Mouse (Mus musculus) forebrain, embryonic 12.5 days (tissue): ENCODE data around the gene Tor4a. TPM values are rescaled to one million over a fixed set of nuclear protein-coding genes. Genes with fewer than 3 reads are reported as not detected.
A peak's percentile ranks its signal among the peaks of the same experiment; 100 is the strongest.

Experiments
- ATAC-seq: fragments of 200-750 bp; cut with Nextera tagmentation; 2 replicates; pipeline ENCODE4 v1.8.0; 2017; ENCODE audit warnings: moderate TSS enrichment; ENCODE audit not compliant: low FRiP score
- H3K27ac ChIP-seq: fragments of 300-500 bp; sonication (generic); 2 replicates; pipeline ENCODE4 v1.5.1; 2016; ENCODE audit warnings: mild to moderate bottlenecking
- H3K27me3 ChIP-seq: fragments of 300-500 bp; sonication (generic); 2 replicates; pipeline ENCODE4 v1.6.1; 2016; ENCODE audit warnings: mild to moderate bottlenecking
- H3K36me3 ChIP-seq: fragments of 300-500 bp; sonication (generic); replicated peaks from 2 replicates; pipeline ENCODE4 v1.6.1; 2016; ENCODE audit warnings: mild to moderate bottlenecking
- H3K4me1 ChIP-seq: fragments of 300-500 bp; sonication (generic); 2 replicates; pipeline ENCODE4 v1.6.1; 2016
- H3K4me2 ChIP-seq: fragments of 300-500 bp; sonication (generic); 2 replicates; pipeline ENCODE4 v1.6.1; 2016; ENCODE audit warnings: mild to moderate bottlenecking, moderate library complexity
- H3K4me3 ChIP-seq: fragments of 300-500 bp; sonication (generic); replicated peaks from 2 replicates; pipeline ENCODE4 v1.5.1; 2016; ENCODE audit warnings: mild to moderate bottlenecking
- H3K9ac ChIP-seq: fragments of 300-500 bp; sonication (generic); 2 replicates; pipeline ENCODE4 v1.6.1; 2016; ENCODE audit warnings: mild to moderate bottlenecking
- H3K9me3 ChIP-seq: fragments of 300-500 bp; sonication (generic); 2 replicates; pipeline ENCODE4 v1.6.1; 2016
- WGBS: fragments of 180-500 bp; shearing (Covaris S2); methylation state at CpG from one replicate; pipeline ENCODE4 v1.1.7; 2016; 5-methylcytosine and 5-hydroxymethylcytosine counted together
- polyA plus RNA-seq: library from polyadenylated mRNA; unstranded; fragments of >200 nt; fragmentation: Nextera tagmentation; extraction: Ambion mirVana; gene quantifications from 2 replicates; pipeline ENCODE4 v1.2.1, GENCODE M21; 2016

Gene Tor4a
- polyA plus RNA-seq, 1 experiment from 2014 or later: 1.0 TPM

GRCm38 (mm10) chr2:25181891-25182397 lies 14.7 kb downstream of the Tor4a start:
- no peaks in the 10 kb centered on the region for H3K9me3 ChIP-seq
- H3K9ac ChIP-seq: peak overlapping the region; percentile 90
- peaks cover 79% of the 10 kb centered on the region for H3K4me1 ChIP-seq
- peak overlapping the region; percentile 98 for H3K27ac ChIP-seq
- no peak for ATAC-seq
- 0% methylated on average over 17 of the region's 17 CpGs for WGBS
- H3K4me2 ChIP-seq: peak overlapping the region; percentile 72
- H3K36me3 ChIP-seq: peaks cover 16% of the 10 kb centered on the region
- H3K27me3 ChIP-seq: no peaks in the 10 kb centered on the region
- H3K4me3 ChIP-seq: peak overlapping the region; percentile 86

DNA sequence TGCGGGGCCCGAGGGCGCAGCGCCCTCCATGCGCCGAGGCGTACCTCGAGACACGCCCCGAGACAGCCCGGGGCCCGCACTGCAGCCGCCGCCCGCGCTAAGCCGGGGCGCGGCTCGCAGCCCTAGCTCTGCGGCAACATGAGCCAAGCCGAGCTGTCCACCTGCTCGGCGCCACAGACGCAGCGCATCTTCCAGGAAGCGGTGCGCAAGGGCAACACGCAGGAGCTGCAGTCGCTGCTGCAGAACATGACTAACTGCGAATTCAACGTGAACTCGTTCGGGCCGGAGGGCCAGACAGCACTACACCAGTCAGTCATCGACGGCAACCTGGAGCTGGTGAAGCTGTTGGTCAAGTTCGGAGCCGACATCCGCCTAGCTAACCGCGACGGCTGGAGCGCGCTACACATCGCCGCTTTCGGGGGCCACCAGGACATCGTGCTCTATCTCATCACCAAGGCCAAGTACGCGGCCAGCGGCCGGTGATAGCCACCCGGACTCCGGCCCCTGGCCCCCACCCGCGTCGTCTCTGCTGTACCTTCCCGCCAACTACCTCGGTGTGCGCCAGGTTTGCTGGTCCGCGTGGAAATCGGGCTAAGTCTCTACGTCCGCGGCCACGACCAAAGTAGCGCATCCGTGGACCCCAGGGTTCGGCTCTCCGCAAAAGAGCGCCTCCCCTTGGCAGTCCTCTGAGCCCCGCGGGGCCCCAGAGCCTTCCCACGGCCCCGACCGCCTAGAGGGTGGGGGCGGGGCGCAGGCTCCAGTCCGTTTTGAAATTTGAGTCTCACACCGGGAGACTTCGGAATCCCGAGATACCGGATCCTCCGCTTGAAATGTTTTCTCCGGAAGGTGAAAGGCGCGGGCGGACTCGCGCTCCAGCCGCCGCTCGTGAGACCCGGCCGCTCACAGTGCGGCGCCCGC lies 15.5 kb downstream of the Tor4a start:
- ATAC-seq: peak; percentile 19; the same call in 1 of the 2 replicates
- Histone ChIP-seq H3K4me1 (peaks cover 79% of the 10 kb centered on the region), H3K27me3 (no peaks in the 10 kb centered on the region)

GRCm38 (mm10) chr2:25180478-25180903 lies 16.2 kb downstream of the Tor4a start, which contains the start of gene Nrarp:
Gene Nrarp (plus strand): TSS chr2:25180758.
- peak; percentile 89 for ATAC-seq
- peak within 1 kb of the TSS; percentile 90 for H3K9ac ChIP-seq
- peak within 1 kb of the TSS; percentile 86 for H3K4me3 ChIP-seq
- WGBS: under 1% methylated on average over 35 of the region's 35 CpGs
- H3K27me3 ChIP-seq: no peaks in the 10 kb centered on the region
- no peaks in the 10 kb centered on the region for H3K9me3 ChIP-seq
- H3K27ac ChIP-seq: peak within 1 kb of the TSS; percentile 98
- peak within 1 kb of the TSS; percentile 72 for H3K4me2 ChIP-seq
- peaks cover 16% of the 10 kb centered on the region for H3K36me3 ChIP-seq
- peaks cover 79% of the 10 kb centered on the region for H3K4me1 ChIP-seq

More for the DNA sequence above, 15.5 kb downstream of the Tor4a start:
- peaks cover 16% of the 10 kb centered on the region for H3K36me3 ChIP-seq
- peak overlapping the region; percentile 72 for H3K4me2 ChIP-seq
- H3K4me3 ChIP-seq: peak overlapping the region; percentile 86
- under 1% methylated on average over 100 of the region's 100 CpGs for WGBS
- H3K9ac ChIP-seq: peak overlapping the region; percentile 90
- no peaks in the 10 kb centered on the region for H3K9me3 ChIP-seq
- peak overlapping the region; percentile 98 for H3K27ac ChIP-seq

DNA sequence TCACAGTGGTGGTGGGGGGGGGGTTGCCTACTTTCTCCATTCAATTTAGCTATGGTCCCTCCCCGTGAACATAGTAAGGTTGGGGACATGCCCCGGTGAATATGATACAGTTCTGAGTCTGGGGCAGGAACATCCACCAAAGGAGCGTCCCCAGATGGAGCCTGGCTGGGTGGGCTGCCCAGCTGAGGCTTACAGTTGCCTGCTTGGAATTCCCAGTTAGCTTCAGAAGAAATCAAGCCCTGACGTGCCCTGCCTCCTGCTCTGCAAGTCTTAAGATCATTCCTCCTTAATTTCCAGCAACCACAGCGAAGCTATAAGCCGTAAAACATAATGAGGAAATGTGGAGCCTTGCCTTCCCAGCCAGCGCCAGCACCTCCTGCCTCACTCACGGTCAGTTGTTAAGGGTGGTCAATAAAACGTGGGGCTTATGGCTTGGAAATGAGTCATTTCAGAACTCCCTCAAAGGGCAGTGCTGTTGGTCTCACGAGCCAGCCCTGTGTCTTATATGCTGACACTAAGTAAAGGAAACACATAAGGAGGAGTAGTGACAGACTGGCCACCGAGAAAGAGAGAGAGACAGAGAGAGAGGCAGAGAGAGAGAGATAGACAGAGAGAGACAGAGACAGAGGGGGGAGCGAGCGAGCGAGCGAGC lies 17.0 kb downstream of the Tor4a start:
- no peak for ATAC-seq

DNA sequence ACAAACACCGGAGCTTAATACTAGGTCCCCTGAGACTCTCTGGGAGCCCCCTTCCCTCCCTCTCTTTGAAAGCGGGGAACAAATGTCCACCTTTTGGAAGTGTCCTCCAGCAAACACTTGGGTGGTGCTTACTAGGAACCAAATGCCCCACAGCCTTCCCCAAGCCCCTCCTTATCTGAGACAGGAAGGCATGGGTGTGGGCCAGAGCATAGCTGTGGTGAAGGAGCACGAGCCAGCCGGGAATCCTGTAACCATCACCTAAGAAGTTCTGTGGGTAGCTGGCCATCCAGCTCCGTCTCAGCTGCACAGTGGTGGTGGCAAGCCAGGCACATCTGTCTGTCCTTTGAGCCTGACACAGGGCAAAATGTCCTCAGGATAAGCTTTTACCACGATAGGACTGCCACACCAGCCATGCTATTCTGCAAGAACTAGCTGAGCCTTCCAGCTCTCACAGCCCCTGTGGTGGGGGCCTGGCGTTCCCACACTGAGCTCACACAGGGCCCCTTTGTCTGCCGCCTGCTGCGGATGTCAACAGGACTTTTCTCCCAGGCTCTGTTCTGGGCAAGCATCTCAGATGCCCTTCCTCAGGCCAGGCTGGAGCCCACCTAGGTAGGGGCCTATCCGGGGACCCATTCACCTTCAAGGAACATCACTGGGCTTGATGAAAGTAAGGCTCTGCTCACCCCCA lies 18.3 kb downstream of the Tor4a start:
- Histone ChIP-seq H3K4me1 (peaks cover 66% of the 10 kb centered on the region), H3K4me3 (peak overlapping the region; percentile 18; the same call in 1 of the 2 replicates)
- no peak for ATAC-seq

More for the DNA sequence above, 17.0 kb downstream of the Tor4a start:
- Histone ChIP-seq H3K4me1 (peaks cover 79% of the 10 kb centered on the region), H3K4me3 (peak overlapping the region; percentile 86), H3K9me3 (no peaks in the 10 kb centered on the region), H3K9ac (peak overlapping the region; percentile 90), H3K36me3 (peaks cover 13% of the 10 kb centered on the region), H3K4me2 (peak overlapping the region; percentile 72), H3K27ac (peak overlapping the region; percentile 98), H3K27me3 (no peaks in the 10 kb centered on the region)
- WGBS: 36% methylated on average over 15 of the region's 15 CpGs

GRCm38 (mm10) chr2:25177685-25178084 lies 19.0 kb downstream of the Tor4a start:
- Histone ChIP-seq H3K4me2 (peak overlapping the region; percentile 48), H3K9ac (peak overlapping the region; percentile 47), H3K27me3 (no peaks in the 10 kb centered on the region), H3K9me3 (no peaks in the 10 kb centered on the region), H3K4me1 (peaks cover 61% of the 10 kb centered on the region), H3K4me3 (peak overlapping the region; percentile 21), H3K36me3 (no peaks in the 10 kb centered on the region), H3K27ac (peak overlapping the region; percentile 85)
- WGBS: 0% methylated on average over 6 of the region's 6 CpGs
- ATAC-seq: peak; percentile 16; the same call in 1 of the 2 replicates

More for the DNA sequence above, 18.3 kb downstream of the Tor4a start:
- H3K27me3 ChIP-seq: no peaks in the 10 kb centered on the region
- H3K27ac ChIP-seq: peak overlapping the region; percentile 85
- H3K9ac ChIP-seq: peak overlapping the region; percentile 47
- peaks cover under 1% of the 10 kb centered on the region; the same call in 1 of the 2 replicates for H3K36me3 ChIP-seq
- H3K9me3 ChIP-seq: no peaks in the 10 kb centered on the region
- peak overlapping the region; percentile 48 for H3K4me2 ChIP-seq
- WGBS: 18% methylated on average over 10 of the region's 10 CpGs

DNA sequence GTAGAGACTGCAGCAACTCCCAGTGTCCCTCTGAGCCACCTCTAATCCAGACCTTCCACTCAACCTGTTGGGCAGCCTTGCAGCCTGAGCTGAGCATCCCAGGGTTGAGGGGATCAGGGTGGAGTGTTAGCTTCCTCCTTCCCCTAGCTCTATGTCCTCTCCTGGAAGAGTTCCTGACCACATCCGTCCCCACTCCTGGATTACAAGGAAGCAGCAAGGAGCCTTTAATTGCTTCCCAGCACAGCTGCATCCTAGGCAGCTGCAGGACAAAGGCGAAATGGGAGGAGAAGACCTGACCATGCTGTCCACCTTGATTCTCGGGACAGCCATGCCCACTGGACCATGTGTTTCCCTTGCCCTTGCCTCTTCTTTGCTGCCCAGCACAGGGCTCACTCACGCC lies 19.6 kb downstream of the Tor4a start:
- H3K27me3 ChIP-seq: no peaks in the 10 kb centered on the region
- H3K27ac ChIP-seq: peak overlapping the region; percentile 85
- H3K9ac ChIP-seq: peak overlapping the region; percentile 38
- ATAC-seq: no peak
- peak overlapping the region; percentile 48 for H3K4me2 ChIP-seq
- H3K9me3 ChIP-seq: no peaks in the 10 kb centered on the region
- H3K4me3 ChIP-seq: peak overlapping the region; percentile 21
- peaks cover 63% of the 10 kb centered on the region for H3K4me1 ChIP-seq
- H3K36me3 ChIP-seq: no peaks in the 10 kb centered on the region
- WGBS: 17% methylated on average over 4 of the region's 4 CpGs

DNA sequence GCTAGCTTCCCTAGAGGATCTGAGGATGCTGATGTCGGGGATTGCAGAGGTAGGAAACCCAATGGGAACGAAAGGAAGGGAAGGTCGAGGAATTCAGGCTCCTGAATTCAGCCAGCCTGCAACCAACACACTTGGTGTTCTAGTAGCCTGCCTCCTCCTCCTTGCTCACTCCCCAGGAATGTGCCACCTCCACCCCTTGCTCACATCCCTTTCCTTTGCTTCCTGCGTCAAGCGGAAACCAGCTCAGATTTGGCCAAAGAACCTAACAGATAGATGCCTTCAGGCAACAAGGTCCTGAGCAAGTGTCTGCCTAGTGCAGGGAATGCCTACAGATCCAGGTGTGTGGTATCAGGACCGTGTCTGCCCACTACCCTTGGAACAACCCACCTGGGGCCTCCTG lies 20.1 kb downstream of the Tor4a start:
- peak overlapping the region; percentile 38; the same call in 1 of the 2 replicates for H3K9ac ChIP-seq
- H3K4me3 ChIP-seq: no peak overlapping the region; the same call in 1 of the 2 replicates
- no peak for ATAC-seq
- peak overlapping the region; percentile 48 for H3K4me2 ChIP-seq
- no peaks in the 10 kb centered on the region for H3K9me3 ChIP-seq
- H3K4me1 ChIP-seq: peaks cover 63% of the 10 kb centered on the region
- H3K36me3 ChIP-seq: no peaks in the 10 kb centered on the region
- WGBS: 72% methylated on average over 6 of the region's 6 CpGs
- H3K27me3 ChIP-seq: no peaks in the 10 kb centered on the region
- peak overlapping the region; percentile 85; the same call in 1 of the 2 replicates for H3K27ac ChIP-seq

- peaks cover 64% of the 10 kb centered on the region for H3K4me1 ChIP-seq
- no peak overlapping the region for H3K9ac ChIP-seq
- no peak overlapping the region for H3K4me3 ChIP-seq
- H3K27ac ChIP-seq: 0 out of 2 replicates have a peak overlapping the region, but pooled peaks have one; percentile 9
- H3K4me2 ChIP-seq: no peak overlapping the region; the same call in 1 of the 2 replicates
- no peaks in the 10 kb centered on the region for H3K27me3 ChIP-seq
- 77% methylated on average over 4 of the region's 4 CpGs for WGBS
- ATAC-seq: no peak
- no peaks in the 10 kb centered on the region for H3K9me3 ChIP-seq
- no peaks in the 10 kb centered on the region for H3K36me3 ChIP-seq
Measured at GRCm38 (mm10) chr2:25175690-25176078, 21.0 kb downstream of the Tor4a start.

DNA sequence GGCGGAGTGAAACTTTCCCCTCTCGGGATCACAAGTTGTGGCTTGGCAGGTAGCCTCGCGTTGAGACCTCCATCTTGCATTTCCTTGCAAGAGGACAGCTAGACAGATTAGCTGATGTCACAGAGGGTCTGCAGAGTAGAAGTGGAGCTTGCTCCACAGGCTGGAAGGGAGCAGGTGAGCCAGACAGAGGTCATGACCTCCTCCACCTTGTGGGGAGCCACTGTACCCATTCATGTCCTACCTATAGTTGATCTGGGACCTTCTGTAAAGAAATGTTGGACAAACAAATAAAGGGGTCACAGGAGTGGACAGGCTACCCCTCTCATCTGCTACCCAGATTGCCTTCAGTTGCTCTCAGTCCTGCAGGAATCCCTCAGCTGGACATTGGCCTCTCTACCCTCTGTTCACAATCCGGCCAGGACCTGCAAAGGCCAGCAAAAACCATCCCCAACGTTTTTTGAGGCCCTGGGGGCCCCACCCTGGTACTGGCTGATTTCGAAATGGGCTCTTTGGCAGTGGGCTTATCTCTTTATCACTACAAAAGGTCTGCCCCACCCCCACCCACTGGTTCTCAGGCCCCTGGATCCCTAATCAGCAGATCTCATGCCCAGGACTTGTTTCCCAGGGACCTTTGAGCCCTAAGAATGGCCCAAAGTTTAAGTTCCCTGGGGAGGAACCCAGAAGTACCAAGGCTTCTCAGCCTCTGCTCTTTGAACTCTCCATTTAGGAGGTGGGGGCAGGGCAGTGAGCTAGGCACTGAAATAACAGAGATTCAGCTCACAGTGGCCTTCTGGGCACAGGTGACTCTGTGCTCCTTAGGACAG lies 21.6 kb downstream of the Tor4a start:
- Histone ChIP-seq H3K4me3 (no peak overlapping the region), H3K36me3 (no peaks in the 10 kb centered on the region), H3K9ac (no peak overlapping the region), H3K27me3 (no peaks in the 10 kb centered on the region), H3K27ac (no peak overlapping the region), H3K9me3 (no peaks in the 10 kb centered on the region), H3K4me1 (peaks cover 67% of the 10 kb centered on the region), H3K4me2 (no peak overlapping the region)
- no peak for ATAC-seq
- 54% methylated on average over 7 of the region's 7 CpGs for WGBS

DNA sequence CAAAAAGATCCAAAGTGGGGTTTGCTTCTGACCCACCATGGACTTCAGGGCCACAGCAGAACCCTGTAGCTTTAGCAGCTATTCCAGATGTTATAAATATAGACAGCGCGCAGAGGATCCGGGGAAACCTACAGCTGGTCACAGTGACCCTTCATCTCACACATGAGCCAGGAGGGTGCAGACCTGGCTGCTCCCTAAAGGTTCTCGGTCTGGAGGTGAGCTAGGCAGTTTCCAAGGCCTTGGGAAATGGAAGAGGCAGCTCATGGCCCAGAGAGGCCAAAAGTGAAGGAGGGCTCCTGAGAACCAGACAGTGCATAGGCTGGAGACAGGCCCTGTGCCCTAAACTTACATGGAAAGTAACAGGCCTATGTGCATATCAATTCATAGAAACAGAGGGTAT lies 22.9 kb downstream of the Tor4a start:
- no peaks in the 10 kb centered on the region for H3K27me3 ChIP-seq
- no peak overlapping the region for H3K27ac ChIP-seq
- H3K9me3 ChIP-seq: no peaks in the 10 kb centered on the region
- H3K4me3 ChIP-seq: no peak overlapping the region
- no peak for ATAC-seq
- H3K4me2 ChIP-seq: no peak overlapping the region
- no peaks in the 10 kb centered on the region for H3K36me3 ChIP-seq
- WGBS: 93% methylated on average over 4 of the region's 4 CpGs
- H3K9ac ChIP-seq: no peak overlapping the region
- peaks cover 68% of the 10 kb centered on the region for H3K4me1 ChIP-seq
